Mouse (Mus musculus) megakaryocyte, embryonic 14.5 days (primary cell): ENCODE measurements around the gene Ngdn.

Source experiments
- FLI1 ChIP-seq: IDR thresholded peaks from 2 replicates; pipeline ENCODE4 v1.6.1; 2012; ENCODE audit warnings: low read length, inconsistent platforms, mixed read lengths
- GATA1 ChIP-seq: IDR thresholded peaks from 3 replicates; pipeline ENCODE4 v1.6.1; 2012; ENCODE audit warnings: mixed read lengths, low read length, inconsistent platforms, borderline replicate concordance

- no peak for TF ChIP-seq GATA1
- TF ChIP-seq FLI1: no peak
Observed at GRCm38 (mm10) chr14:54988882-54989281, 26.4 kb upstream of the Ngdn start.
